Mouse (Mus musculus) testis, adult 2 months (tissue): ENCODE data around the gene Mipol1.

Experiments used
- CTCF ChIP-seq: fragments of 200-500 bp; IDR thresholded peaks from 2 replicates; pipeline ENCODE4 v1.5.1; 2012; ENCODE audit warnings: low read depth, mild to moderate bottlenecking, inconsistent platforms, low read length, moderate library complexity; ENCODE audit not compliant: control insufficient read depth, insufficient read depth, insufficient replicate concordance
- POLR2A ChIP-seq: fragments of 200-500 bp; IDR thresholded peaks from 2 replicates; pipeline ENCODE4 v1.6.1; 2012; ENCODE audit warnings: low read depth, mild to moderate bottlenecking, inconsistent platforms, low read length, moderate library complexity; ENCODE audit not compliant: control insufficient read depth

DNA sequence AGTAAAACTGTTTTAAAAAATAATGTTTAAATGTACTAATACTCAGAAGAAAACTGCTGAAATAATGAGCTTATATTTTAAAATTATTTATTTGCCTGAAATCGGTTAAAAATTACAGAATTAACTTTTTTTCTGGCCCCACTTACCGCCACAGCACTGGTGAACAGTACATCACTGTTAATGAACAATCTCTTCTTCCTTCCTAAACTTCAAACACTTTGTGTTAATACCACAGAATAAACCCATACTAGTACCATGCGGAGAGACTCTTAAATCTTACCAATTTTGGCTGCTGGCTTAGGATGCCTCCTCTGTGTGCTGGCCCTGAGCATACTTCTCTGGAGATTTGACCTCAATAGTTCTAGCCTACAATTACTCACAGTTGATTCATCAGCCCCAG, 28.3 kb upstream of the Mipol1 start:
- TF ChIP-seq CTCF (no peak), POLR2A (no peak)
